Mouse (Mus musculus) ES-E14 (cell line): Measurements from ENCODE around the gene Col1a2.

Experiments
- HCFC1 ChIP-seq: IDR thresholded peaks from 2 replicates; pipeline ENCODE4 v1.6.1; 2012; ENCODE audit warnings: low read length, inconsistent platforms, borderline replicate concordance; ENCODE audit not compliant: insufficient read depth
- MAFK ChIP-seq: IDR thresholded peaks from 2 replicates; pipeline ENCODE4 v1.6.1; 2014; ENCODE audit warnings: mild to moderate bottlenecking, low read depth, low read length, inconsistent platforms; ENCODE audit not compliant: insufficient read depth
- ZC3H11A ChIP-seq: IDR thresholded peaks from 2 replicates; pipeline ENCODE4 v1.6.1; 2012; ENCODE audit warnings: low read depth, mild to moderate bottlenecking, inconsistent platforms, low read length, borderline replicate concordance
- ZNF384 ChIP-seq: IDR thresholded peaks from 2 replicates; pipeline ENCODE4 v1.6.1; 2012; ENCODE audit warnings: low read depth, low read length, inconsistent platforms

DNA sequence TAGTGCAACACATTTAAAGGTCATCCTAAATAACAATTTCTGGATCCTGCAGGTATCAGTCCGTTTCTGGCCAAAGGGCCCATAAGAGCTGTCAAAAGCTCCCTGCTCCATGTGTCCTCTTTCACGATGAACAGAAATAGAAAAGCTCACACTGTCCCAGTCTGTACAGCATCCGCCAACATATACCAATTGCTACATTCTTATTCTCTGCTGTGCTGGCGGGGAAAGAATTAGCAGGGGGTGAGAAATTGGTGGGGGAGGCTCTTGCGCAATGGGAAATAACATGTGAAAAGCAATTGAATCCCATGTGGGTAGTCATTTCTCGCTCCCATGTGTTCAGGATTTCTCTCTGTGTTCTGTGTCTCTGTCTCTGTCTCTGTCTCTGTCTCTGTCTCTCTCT lies 73.7 kb downstream of the Col1a2 start:
- no peak for TF ChIP-seq ZC3H11A
- TF ChIP-seq MAFK = no peak
- TF ChIP-seq HCFC1 = no peak
- no peak for TF ChIP-seq ZNF384
